Mouse (Mus musculus): ENCODE results near the gene Reep3. TPM values are rescaled to one million over a fixed set of nuclear protein-coding genes. Genes with fewer than 3 reads are reported as not detected.

The Reep3 gene
- polyA plus RNA-seq, 1 experiment from 2014 or later = 44.0 TPM

Other genes with a start within 250 kb of the Reep3 start
- gene Jmjd1c, start 820 bp downstream of the Reep3 start, polyA plus RNA-seq (2015; fragmentation: Nextera tagmentation; extraction: Ambion mirVana) = 26.7 and 30.3 TPM in 2 replicates
- 35.7 and 37.6 TPM in 2 replicates for gene Nrbf2, start 188.4 kb upstream of the Reep3 start, polyA plus RNA-seq (2015; fragmentation: Nextera tagmentation; extraction: Ambion mirVana)